In genomic region chr5:25100157-25100515, GRCm38 (mm10) we compare ENCODE assay signal across 8 mouse cellular contexts. TPM values are rescaled to one million over a fixed set of nuclear protein-coding genes. Genes with fewer than 3 reads are reported as not detected.
DNase-seq lines count a peak whose midpoint lies in the region; ATAC-seq lines count a peak whose summit lies in the region.

No protein-coding gene starts in this region.

- H3K4me3 ChIP-seq in hindbrain, embryonic 15.5 days, result peak overlapping the region; percentile 60

- H3K4me2 ChIP-seq in hindbrain, embryonic 15.5 days, result peak overlapping the region; percentile 100

- H3K9ac ChIP-seq in hindbrain, embryonic 15.5 days, result peak overlapping the region; percentile 43

- H3K27me3 ChIP-seq in hindbrain, embryonic 15.5 days, result peaks cover 45% of the 10 kb centered on the region

- no peaks in the 10 kb centered on the region for H3K36me3 ChIP-seq in hindbrain, embryonic 15.5 days

- H3K9me3 ChIP-seq in hindbrain, embryonic 15.5 days, result no peaks in the 10 kb centered on the region

- WGBS in hindbrain, embryonic 15.5 days, result 0% methylated on average over 26 of the region's 26 CpGs

- peaks cover 30% of the 10 kb centered on the region for H3K4me1 ChIP-seq in hindbrain, embryonic 15.5 days (replicated peaks)

- ATAC-seq in hindbrain, embryonic 15.5 days (ENCODE audit: low FRiP score, low read depth), result no peak; the same call in 1 of the 2 replicates
- ATAC-seq in megakaryocyte progenitor cell, adult 5-6 weeks (replicated peaks; ENCODE audit: poor library complexity), result peak; percentile 2; the same call in 1 of the 2 replicates

- no peak overlapping the region for H3K27ac ChIP-seq in hindbrain, embryonic 15.5 days (replicated peaks)

- DNase-seq in gastrocnemius, postnatal 25 days, result peak; percentile 18
- no peak for DNase-seq in gastrocnemius, adult 8-10 months (ENCODE audit: low spot score in 2 of 2)
- peak; percentile 24 for DNase-seq in thymus, postnatal 25 days
- DNase-seq in thymus, postnatal 0 days (ENCODE audit: low spot score), result no peak
- DNase-seq in adrenal gland, postnatal 25 days, result no peak
- DNase-seq in frontal cortex, postnatal 25 days (ENCODE audit: low spot score in 2 of 2), result no peak

RNA-seq across cellular contexts. Expression of gene Prkag2, which starts 0.3 kb away (rescaled TPM):
- total RNA-seq in gastrocnemius, postnatal 25 days (2021), result 10 to 100 TPM in 1 of 2 experiments, 1 to 10 TPM in 1; 9.4 to 20.5 TPM
- total RNA-seq in gastrocnemius, adult 8-10 months (2022), result 10 to 100 TPM in 1 of 4 experiments, 1 to 10 TPM in 3; 8.2 to 10.7 (median 9.1) TPM
- polyA plus RNA-seq in thymus, postnatal 0 days (2015; fragmentation: Nextera tagmentation; extraction: Ambion mirVana), result 31.2 and 34.9 TPM in 2 replicates
- polyA plus RNA-seq in hindbrain, embryonic 15.5 days (2015; fragmentation: Nextera tagmentation; extraction: Ambion mirVana), result 93.2 and 94.7 TPM in 2 replicates
- total RNA-seq in megakaryocyte progenitor cell, adult 5-6 weeks (2015), result 21.1 and 21.2 TPM in 2 replicates
- 25.4 and 26.1 TPM in 2 replicates for total RNA-seq in megakaryocyte progenitor cell, adult 5-6 weeks (2017)
- 32.5 and 34.8 TPM in 2 replicates for total RNA-seq in adrenal gland, postnatal 25 days (2021)

Comparison
In these comparisons a context has a peak if more than half of its experiments do, and no peak if none do; other contexts are left out.
1. DNase-seq: peak in gastrocnemius, postnatal 25 days (single experiment) and thymus, postnatal 25 days (single experiment); none in gastrocnemius, adult 8-10 months (0 of 2), thymus, postnatal 0 days (single experiment), adrenal gland, postnatal 25 days (single experiment) and frontal cortex, postnatal 25 days (0 of 2).